Mouse (Mus musculus): ENCODE results near the gene Ssu2. TPM values are rescaled to one million over a fixed set of nuclear protein-coding genes. Genes with fewer than 3 reads are reported as not detected.

Ssu2 gene
- polyA plus RNA-seq (2014; fragmentation: Nextera tagmentation; extraction: Ambion mirVana) = 4.5 and 4.7 TPM in 2 replicates

GRCm38 (mm10) chr6:112387947-112388346, at the start of gene Ssu2:
Gene Ssu2 (minus strand): TSS chr6:112388023.
- H3K27ac ChIP-seq (ENCODE audit: low read length) = no peak within 1 kb of the TSS
- no peaks in the 10 kb centered on the region for H3K27me3 ChIP-seq (ENCODE audit: control insufficient read depth, insufficient read depth, low read length)
- no peak within 1 kb of the TSS for H3K9ac ChIP-seq (replicated peaks; ENCODE audit: low read depth, low read length)
- H3K4me1 ChIP-seq (ENCODE audit: control insufficient read depth, insufficient read depth, low read length) = 0 out of 2 replicates have a peak, but pooled peaks cover 4% of the 10 kb centered on the region
- H3K4me3 ChIP-seq (ENCODE audit: low read depth, low read length) = no peak within 1 kb of the TSS
- ATAC-seq (ENCODE audit: insufficient number of reproducible peaks, insufficient read depth, low FRiP score, low read depth) = no peak
- WGBS = 81% methylated on average over 9 of the region's 9 CpGs
- H3K9me3 ChIP-seq (ENCODE audit: control insufficient read depth, low read depth, low read length) = no peaks in the 10 kb centered on the region
- H3K4me2 ChIP-seq (replicated peaks; ENCODE audit: low read depth, low read length) = no peak within 1 kb of the TSS
- no peaks in the 10 kb centered on the region for H3K36me3 ChIP-seq (ENCODE audit: control insufficient read depth, insufficient read depth, low read length)

DNA sequence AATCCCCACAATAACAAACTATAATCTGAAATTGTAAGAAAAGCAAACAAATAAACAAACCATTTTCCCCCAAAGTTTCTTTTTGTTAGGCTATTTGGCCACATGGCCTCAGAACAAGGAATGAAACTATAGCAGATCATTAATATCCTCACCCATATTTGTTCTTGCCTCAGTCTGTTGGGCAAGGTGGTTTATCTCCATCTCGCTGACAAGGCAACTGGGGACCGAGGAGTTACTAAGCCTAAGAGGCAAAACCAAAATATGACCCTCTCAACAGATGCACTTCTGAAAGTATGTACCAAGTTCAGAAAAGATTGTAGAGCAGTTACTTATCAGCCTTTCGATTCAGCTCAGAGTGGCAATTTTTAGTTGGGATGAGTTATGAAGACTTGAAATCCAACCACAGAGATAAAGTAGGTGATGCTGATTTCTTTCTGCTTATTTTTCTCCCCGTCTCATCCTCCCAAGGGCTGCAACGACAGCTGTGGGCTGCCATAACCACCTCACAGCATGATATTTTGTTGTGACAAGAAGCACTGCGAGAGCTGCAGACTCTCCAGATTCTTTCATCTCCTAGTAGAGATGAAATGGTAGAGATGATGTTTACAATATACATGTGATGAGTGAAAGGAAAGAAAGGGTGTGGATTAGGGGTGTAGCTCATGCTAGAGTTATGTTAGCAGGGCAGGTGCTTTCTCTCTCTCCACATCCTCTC, 38.4 kb upstream of the Ssu2 start:
- H3K4me1 ChIP-seq (ENCODE audit: control insufficient read depth, insufficient read depth, low read length) = no peaks in the 10 kb centered on the region
- WGBS = 53% methylated on average over 6 of the region's 6 CpGs

DNA sequence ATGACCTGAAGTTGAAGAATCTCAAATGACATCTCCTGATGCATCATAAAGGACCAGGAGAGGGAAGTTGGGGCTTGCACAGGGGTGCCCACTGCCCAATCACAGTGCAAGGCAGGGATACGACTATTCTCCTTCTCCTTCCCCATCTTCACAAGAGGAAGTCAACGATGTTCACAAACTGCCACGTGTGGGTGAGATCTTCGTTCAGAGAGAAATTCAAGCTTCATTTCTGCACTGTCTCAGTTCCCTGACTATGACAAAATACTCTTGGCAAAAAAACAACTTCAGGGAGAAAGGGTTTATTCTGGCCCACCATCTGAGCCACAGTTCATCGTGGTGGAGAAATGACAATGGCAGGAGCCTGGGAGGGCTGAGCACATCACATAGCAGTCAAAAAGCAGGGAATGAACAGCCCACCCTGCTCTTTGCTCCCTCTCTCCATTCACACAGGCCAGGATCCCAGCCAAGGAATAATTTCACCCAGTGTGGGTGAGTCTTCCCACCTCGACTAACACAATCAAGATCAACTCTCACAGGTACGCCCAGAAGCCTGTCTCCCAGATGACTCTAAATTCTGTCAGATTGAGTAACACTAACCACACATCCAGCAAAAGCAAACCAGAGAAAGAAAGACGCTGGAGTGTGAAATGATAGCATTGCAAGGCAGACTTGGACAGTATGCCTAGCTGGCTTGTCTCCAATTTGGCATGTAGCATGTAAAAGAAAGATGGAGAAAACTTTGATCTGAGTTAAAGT, 36.1 kb upstream of the Ssu2 start:
- Histone ChIP-seq H3K9me3 (ENCODE audit: control insufficient read depth, low read depth, low read length) (no peaks in the 10 kb centered on the region), H3K36me3 (ENCODE audit: control insufficient read depth, insufficient read depth, low read length) (no peaks in the 10 kb centered on the region), H3K27ac (ENCODE audit: low read length) (no peak overlapping the region), H3K4me1 (ENCODE audit: control insufficient read depth, insufficient read depth, low read length) (no peaks in the 10 kb centered on the region), H3K4me3 (ENCODE audit: low read depth, low read length) (no peak overlapping the region), H3K27me3 (ENCODE audit: control insufficient read depth, insufficient read depth, low read length) (no peaks in the 10 kb centered on the region), H3K9ac (replicated peaks; ENCODE audit: low read depth, low read length) (no peak overlapping the region), H3K4me2 (replicated peaks; ENCODE audit: low read depth, low read length) (no peak overlapping the region)
- ATAC-seq (ENCODE audit: insufficient number of reproducible peaks, insufficient read depth, low FRiP score, low read depth) = no peak
- WGBS = 67% methylated on average over 8 of the region's 8 CpGs

More for the DNA sequence above, 38.4 kb upstream of the Ssu2 start:
- Histone ChIP-seq H3K27me3 (ENCODE audit: control insufficient read depth, insufficient read depth, low read length) (no peaks in the 10 kb centered on the region), H3K36me3 (ENCODE audit: control insufficient read depth, insufficient read depth, low read length) (no peaks in the 10 kb centered on the region), H3K9ac (replicated peaks; ENCODE audit: low read depth, low read length) (no peak overlapping the region), H3K27ac (ENCODE audit: low read length) (no peak overlapping the region), H3K4me3 (ENCODE audit: low read depth, low read length) (no peak overlapping the region), H3K4me2 (replicated peaks; ENCODE audit: low read depth, low read length) (no peak overlapping the region), H3K9me3 (ENCODE audit: control insufficient read depth, low read depth, low read length) (no peaks in the 10 kb centered on the region)
- ATAC-seq (ENCODE audit: insufficient number of reproducible peaks, insufficient read depth, low FRiP score, low read depth) = no peak

DNA sequence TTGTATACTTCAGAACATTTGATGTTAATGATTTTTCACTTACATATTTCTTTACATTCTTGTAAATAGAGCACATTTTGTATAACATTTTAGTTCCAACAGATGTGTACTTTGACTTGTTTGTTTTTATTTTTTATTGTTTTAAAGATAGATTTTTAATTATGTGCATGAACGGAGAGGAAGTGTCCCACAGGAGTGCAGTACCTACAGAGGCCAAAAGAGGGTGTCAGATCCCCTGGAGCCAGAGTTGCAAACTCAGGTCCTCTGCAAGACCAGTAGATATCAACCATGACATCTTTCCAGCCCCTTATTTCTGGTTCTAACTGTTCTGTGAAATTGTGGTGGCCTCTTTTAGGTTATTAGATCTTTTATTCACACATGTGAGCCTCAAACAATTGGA, 33.1 kb upstream of the Ssu2 start:
- Histone ChIP-seq H3K27me3 (ENCODE audit: control insufficient read depth, insufficient read depth, low read length) (no peaks in the 10 kb centered on the region), H3K4me3 (ENCODE audit: low read depth, low read length) (no peak overlapping the region), H3K27ac (ENCODE audit: low read length) (no peak overlapping the region), H3K4me1 (ENCODE audit: control insufficient read depth, insufficient read depth, low read length) (no peaks in the 10 kb centered on the region), H3K4me2 (replicated peaks; ENCODE audit: low read depth, low read length) (no peak overlapping the region), H3K36me3 (ENCODE audit: control insufficient read depth, insufficient read depth, low read length) (no peaks in the 10 kb centered on the region), H3K9me3 (ENCODE audit: control insufficient read depth, low read depth, low read length) (no peaks in the 10 kb centered on the region), H3K9ac (replicated peaks; ENCODE audit: low read depth, low read length) (no peak overlapping the region)
- no peak for ATAC-seq (ENCODE audit: insufficient number of reproducible peaks, insufficient read depth, low FRiP score, low read depth)
- WGBS = 95% methylated on average over 1 of the region's 1 CpGs

- no peak for ATAC-seq (ENCODE audit: insufficient number of reproducible peaks, insufficient read depth, low FRiP score, low read depth)
- Histone ChIP-seq H3K27ac (ENCODE audit: low read length) (no peak overlapping the region), H3K4me1 (ENCODE audit: control insufficient read depth, insufficient read depth, low read length) (no peaks in the 10 kb centered on the region), H3K27me3 (ENCODE audit: control insufficient read depth, insufficient read depth, low read length) (no peaks in the 10 kb centered on the region), H3K9ac (replicated peaks; ENCODE audit: low read depth, low read length) (no peak overlapping the region), H3K9me3 (ENCODE audit: control insufficient read depth, low read depth, low read length) (no peaks in the 10 kb centered on the region), H3K36me3 (ENCODE audit: control insufficient read depth, insufficient read depth, low read length) (no peaks in the 10 kb centered on the region), H3K4me3 (ENCODE audit: low read depth, low read length) (no peak overlapping the region), H3K4me2 (replicated peaks; ENCODE audit: low read depth, low read length) (no peak overlapping the region)
- 71% methylated on average over 9 of the region's 9 CpGs for WGBS
Observed at GRCm38 (mm10) chr6:112419333-112419732, 31.5 kb upstream of the Ssu2 start.

DNA sequence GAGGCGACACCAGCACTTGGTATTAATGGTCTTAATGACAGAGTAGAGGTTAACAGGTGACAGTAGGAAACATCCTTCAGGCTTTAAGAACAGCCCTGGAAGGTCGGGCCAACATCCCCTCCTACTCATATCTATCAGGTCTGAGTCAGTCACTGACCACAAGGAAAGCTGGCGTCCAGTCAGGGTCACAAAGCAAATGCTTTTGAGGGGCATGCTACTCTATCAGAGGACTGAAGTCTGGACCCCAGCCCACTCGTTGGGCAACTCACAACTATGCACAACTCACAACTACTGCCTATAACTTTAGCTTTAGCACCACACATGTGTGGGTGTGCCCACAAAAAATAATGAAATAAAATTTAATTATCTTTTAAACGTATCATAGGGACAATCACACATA, 16.3 kb upstream of the Ssu2 start:
- 73% methylated on average over 5 of the region's 5 CpGs for WGBS
- H3K4me1 ChIP-seq (ENCODE audit: control insufficient read depth, insufficient read depth, low read length) = no peaks in the 10 kb centered on the region
- H3K36me3 ChIP-seq (ENCODE audit: control insufficient read depth, insufficient read depth, low read length) = no peaks in the 10 kb centered on the region

GRCm38 (mm10) chr6:112401953-112402683, 14.3 kb upstream of the Ssu2 start:
- no peaks in the 10 kb centered on the region for H3K9me3 ChIP-seq (ENCODE audit: control insufficient read depth, low read depth, low read length)
- H3K27ac ChIP-seq (ENCODE audit: low read length) = 0 out of 2 replicates have a peak overlapping the region, but pooled peaks have one; percentile 15
- H3K4me3 ChIP-seq (ENCODE audit: low read depth, low read length) = no peak overlapping the region
- ATAC-seq (ENCODE audit: insufficient number of reproducible peaks, insufficient read depth, low FRiP score, low read depth) = peak; percentile 54; the same call in 1 of the 2 replicates
- no peaks in the 10 kb centered on the region for H3K4me1 ChIP-seq (ENCODE audit: control insufficient read depth, insufficient read depth, low read length)
- no peaks in the 10 kb centered on the region for H3K36me3 ChIP-seq (ENCODE audit: control insufficient read depth, insufficient read depth, low read length)
- 63% methylated on average over 12 of the region's 12 CpGs for WGBS
- H3K9ac ChIP-seq (replicated peaks; ENCODE audit: low read depth, low read length) = no peak overlapping the region
- no peaks in the 10 kb centered on the region for H3K27me3 ChIP-seq (ENCODE audit: control insufficient read depth, insufficient read depth, low read length)
- no peak overlapping the region for H3K4me2 ChIP-seq (replicated peaks; ENCODE audit: low read depth, low read length)

More for the DNA sequence above, 16.3 kb upstream of the Ssu2 start:
- Histone ChIP-seq H3K4me2 (replicated peaks; ENCODE audit: low read depth, low read length) (no peak overlapping the region), H3K27me3 (ENCODE audit: control insufficient read depth, insufficient read depth, low read length) (no peaks in the 10 kb centered on the region), H3K27ac (ENCODE audit: low read length) (no peak overlapping the region), H3K4me3 (ENCODE audit: low read depth, low read length) (no peak overlapping the region), H3K9ac (replicated peaks; ENCODE audit: low read depth, low read length) (no peak overlapping the region), H3K9me3 (ENCODE audit: control insufficient read depth, low read depth, low read length) (no peaks in the 10 kb centered on the region)
- no peak for ATAC-seq (ENCODE audit: insufficient number of reproducible peaks, insufficient read depth, low FRiP score, low read depth)

- no peaks in the 10 kb centered on the region for H3K9me3 ChIP-seq (ENCODE audit: control insufficient read depth, low read depth, low read length)
- H3K4me1 ChIP-seq (ENCODE audit: control insufficient read depth, insufficient read depth, low read length) = no peaks in the 10 kb centered on the region
- no peak overlapping the region for H3K4me3 ChIP-seq (ENCODE audit: low read depth, low read length)
- no peak overlapping the region for H3K4me2 ChIP-seq (replicated peaks; ENCODE audit: low read depth, low read length)
- no peaks in the 10 kb centered on the region for H3K27me3 ChIP-seq (ENCODE audit: control insufficient read depth, insufficient read depth, low read length)
- no peak for ATAC-seq (ENCODE audit: insufficient number of reproducible peaks, insufficient read depth, low FRiP score, low read depth)
- 76% methylated on average over 3 of the region's 3 CpGs for WGBS
- no peak overlapping the region for H3K9ac ChIP-seq (replicated peaks; ENCODE audit: low read depth, low read length)
- no peak overlapping the region for H3K27ac ChIP-seq (ENCODE audit: low read length)
- no peaks in the 10 kb centered on the region for H3K36me3 ChIP-seq (ENCODE audit: control insufficient read depth, insufficient read depth, low read length)
Observed at GRCm38 (mm10) chr6:112397351-112397750, 9.5 kb upstream of the Ssu2 start.
